Mouse (Mus musculus) small intestine, adult 2 months (tissue): ENCODE results near the gene Tbcc.

Experiments
- CTCF ChIP-seq: fragments of 200-500 bp; IDR thresholded peaks from 2 replicates; pipeline ENCODE4 v1.5.1; 2012; ENCODE audit warnings: low read depth, mild to moderate bottlenecking, control low read depth, inconsistent platforms, low read length, moderate library complexity, mixed read lengths; ENCODE audit not compliant: insufficient replicate concordance, insufficient read length; ENCODE audit errors: extremely low read depth
- POLR2A ChIP-seq: fragments of 200-500 bp; IDR thresholded peaks from 2 replicates; pipeline ENCODE4 v1.6.1; 2012; ENCODE audit warnings: low read depth, mild to moderate bottlenecking, control low read depth, inconsistent platforms, low read length, moderate library complexity

- TF ChIP-seq POLR2A (no peak), CTCF (no peak)
Measured at GRCm38 (mm10) chr17:46843716-46844115, 46.8 kb upstream of the Tbcc start.
